Mouse (Mus musculus) limb, embryonic 12.5 days (tissue): ENCODE data around the gene Cdh4. TPM values are rescaled to one million over a fixed set of nuclear protein-coding genes. Genes with fewer than 3 reads are reported as not detected.

Source experiments
- ATAC-seq: fragments of 200-750 bp; cut with Nextera tagmentation; 2 replicates; pipeline ENCODE4 v1.8.0; 2017; ENCODE audit warnings: low read depth, moderate TSS enrichment; ENCODE audit not compliant: insufficient number of reproducible peaks, insufficient read depth, low FRiP score, low TSS enrichment
- H3K27ac ChIP-seq: fragments of 300-500 bp; sonication (generic); 2 replicates; pipeline ENCODE4 v1.5.1; 2016; ENCODE audit warnings: mild to moderate bottlenecking, moderate library complexity
- H3K27me3 ChIP-seq: fragments of 300-500 bp; sonication (generic); 2 replicates; pipeline ENCODE4 v1.6.1; 2016; ENCODE audit warnings: mild to moderate bottlenecking, moderate library complexity
- H3K36me3 ChIP-seq: fragments of 300-500 bp; sonication (generic); 2 replicates; pipeline ENCODE4 v1.6.1; 2016; ENCODE audit warnings: mild to moderate bottlenecking, moderate library complexity
- H3K4me1 ChIP-seq: fragments of 300-500 bp; sonication (generic); replicated peaks from 2 replicates; pipeline ENCODE4 v1.6.1; 2016
- H3K4me2 ChIP-seq: fragments of 300-500 bp; sonication (generic); 2 replicates; pipeline ENCODE4 v1.6.1; 2016; ENCODE audit warnings: mild to moderate bottlenecking, moderate library complexity
- H3K4me3 ChIP-seq: fragments of 300-500 bp; sonication (generic); replicated peaks from 2 replicates; pipeline ENCODE4 v1.5.1; 2016; ENCODE audit warnings: mild to moderate bottlenecking
- H3K9ac ChIP-seq: fragments of 300-500 bp; sonication (generic); replicated peaks from 2 replicates; pipeline ENCODE4 v1.6.1; 2016; ENCODE audit warnings: mild to moderate bottlenecking, moderate library complexity
- H3K9me3 ChIP-seq: fragments of 300-500 bp; sonication (generic); 2 replicates; pipeline ENCODE4 v1.6.1; 2016; ENCODE audit warnings: mild to moderate bottlenecking, moderate library complexity
- WGBS: fragments of 180-500 bp; shearing (Covaris S2); methylation state at CpG from one replicate; pipeline ENCODE4 v1.1.7; 2016; 5-methylcytosine and 5-hydroxymethylcytosine counted together
- polyA plus RNA-seq: library from polyadenylated mRNA; unstranded; fragments of >200 nt; fragmentation: Nextera tagmentation; extraction: Ambion mirVana; gene quantifications from 2 replicates; pipeline ENCODE4 v1.2.1, GENCODE M21; 2016

Gene Cdh4
- 9.3 and 10.5 TPM in 2 replicates for polyA plus RNA-seq

DNA sequence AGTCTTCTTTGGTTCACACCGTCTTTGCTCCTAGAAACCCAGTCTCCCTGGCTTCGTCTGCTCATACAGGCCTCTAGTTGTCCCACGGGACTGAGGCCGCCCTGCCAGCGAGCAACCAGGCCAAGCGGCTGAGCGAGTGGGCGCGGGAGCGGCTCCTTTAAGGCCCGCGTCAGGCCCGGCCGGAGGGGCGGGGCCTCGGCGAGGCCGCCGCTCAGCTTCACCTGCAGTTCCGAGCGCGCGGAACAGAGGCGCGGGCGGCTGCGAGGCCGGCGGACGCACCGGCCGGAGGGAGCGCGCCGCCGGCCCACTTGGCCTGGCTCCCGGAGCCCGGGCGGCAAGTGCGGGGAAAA is at the start of gene Cdh4:
Gene Cdh4, plus strand, starts transcription at position 241 of the 350 bp plus-strand sequence.
- peaks cover 23% of the 10 kb centered on the region for H3K4me1 ChIP-seq
- no peaks in the 10 kb centered on the region for H3K36me3 ChIP-seq
- H3K27ac ChIP-seq: peak within 1 kb of the TSS; percentile 41; the same call in 1 of the 2 replicates
- ATAC-seq: peak; percentile 80
- H3K4me2 ChIP-seq: peak within 1 kb of the TSS; percentile 96
- no peaks in the 10 kb centered on the region for H3K9me3 ChIP-seq
- peak within 1 kb of the TSS; percentile 71 for H3K4me3 ChIP-seq
- 1% methylated on average over 40 of the region's 40 CpGs for WGBS
- peaks cover 54% of the 10 kb centered on the region for H3K27me3 ChIP-seq
- peak within 1 kb of the TSS; percentile 70 for H3K9ac ChIP-seq

- peaks cover 8% of the 10 kb centered on the region; the same call in 1 of the 2 replicates for H3K4me1 ChIP-seq
- 56% methylated on average over 5 of the region's 5 CpGs for WGBS
- no peak overlapping the region for H3K9ac ChIP-seq
- no peak overlapping the region for H3K4me2 ChIP-seq
- 0 out of 2 replicates have a peak, but pooled peaks have one; percentile 54 for ATAC-seq
- H3K9me3 ChIP-seq: no peaks in the 10 kb centered on the region
- no peaks in the 10 kb centered on the region for H3K27me3 ChIP-seq
- no peaks in the 10 kb centered on the region for H3K36me3 ChIP-seq
- no peak overlapping the region for H3K4me3 ChIP-seq
- no peak overlapping the region for H3K27ac ChIP-seq
Measured at GRCm38 (mm10) chr2:179395442-179395841, 46.8 kb upstream of the Cdh4 start.

- Histone ChIP-seq H3K9ac (no peak overlapping the region), H3K9me3 (no peaks in the 10 kb centered on the region), H3K27me3 (no peaks in the 10 kb centered on the region), H3K4me2 (no peak overlapping the region), H3K4me1 (peaks cover 2% of the 10 kb centered on the region; the same call in 1 of the 2 replicates), H3K36me3 (no peaks in the 10 kb centered on the region), H3K27ac (no peak overlapping the region), H3K4me3 (no peak overlapping the region)
- no peak for ATAC-seq
- WGBS: 77% methylated on average over 14 of the region's 14 CpGs
Measured at GRCm38 (mm10) chr2:179399645-179400249, 42.5 kb upstream of the Cdh4 start.

DNA sequence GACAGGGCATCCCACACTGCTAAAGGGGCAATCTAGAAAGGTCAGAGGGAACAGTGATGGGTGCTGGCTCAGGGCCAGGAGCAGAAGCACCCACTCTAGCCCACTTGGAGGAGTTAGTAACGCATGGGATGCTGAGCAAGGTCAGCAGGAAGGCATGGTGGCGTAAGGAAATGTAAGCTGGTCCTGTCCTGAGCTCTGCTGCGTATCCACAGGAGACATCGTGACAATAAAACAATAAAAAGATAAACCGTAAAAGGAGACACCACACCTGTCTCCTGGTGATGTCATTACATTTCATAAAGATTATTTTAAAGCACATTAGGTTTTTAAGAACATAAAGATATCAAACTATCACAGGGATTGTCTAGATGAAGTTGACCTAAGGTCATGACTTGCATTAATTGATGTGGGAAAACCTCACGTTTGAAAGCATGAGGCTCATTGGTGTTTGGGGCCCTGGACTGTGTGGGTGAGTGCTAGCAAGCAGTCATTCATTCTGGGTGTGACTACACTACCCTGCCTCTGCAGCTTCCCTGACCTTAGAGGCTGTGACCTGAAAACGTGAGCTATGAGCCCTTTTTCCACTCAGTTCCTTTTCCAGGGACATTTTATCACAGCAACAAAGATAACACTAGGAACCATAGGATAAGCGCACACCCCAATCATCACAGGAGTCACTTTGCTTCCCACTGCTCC is 31.2 kb upstream of the Cdh4 start:
- H3K36me3 ChIP-seq: no peaks in the 10 kb centered on the region
- no peak for ATAC-seq
- H3K4me2 ChIP-seq: no peak overlapping the region
- H3K4me1 ChIP-seq: peaks cover 15% of the 10 kb centered on the region
- 67% methylated on average over 8 of the region's 8 CpGs for WGBS
- no peak overlapping the region for H3K4me3 ChIP-seq
- H3K9me3 ChIP-seq: no peaks in the 10 kb centered on the region
- H3K27me3 ChIP-seq: no peaks in the 10 kb centered on the region
- H3K27ac ChIP-seq: no peak overlapping the region
- H3K9ac ChIP-seq: no peak overlapping the region

DNA sequence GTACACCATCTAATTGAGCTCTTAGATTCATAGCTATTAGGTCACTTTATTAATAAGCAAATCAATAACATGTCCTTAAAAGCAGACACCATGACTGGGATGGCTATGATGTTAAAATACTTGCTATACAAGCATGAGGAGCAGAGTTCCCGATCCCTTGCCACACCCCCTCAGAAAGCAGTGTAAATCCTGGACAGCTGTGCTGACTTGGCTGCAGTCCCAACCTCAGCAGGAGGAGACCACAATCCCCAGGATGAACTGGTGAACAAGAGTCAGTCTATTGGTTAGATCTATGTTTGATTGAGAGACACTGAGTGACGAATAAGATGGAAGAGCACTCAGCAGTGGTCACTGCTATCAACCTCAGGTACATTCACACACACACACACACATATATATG is 29.3 kb upstream of the Cdh4 start:
- no peak overlapping the region for H3K4me3 ChIP-seq
- H3K27me3 ChIP-seq: no peaks in the 10 kb centered on the region
- no peak overlapping the region for H3K4me2 ChIP-seq
- H3K36me3 ChIP-seq: no peaks in the 10 kb centered on the region
- no peak overlapping the region for H3K9ac ChIP-seq
- ATAC-seq: no peak
- 44% methylated on average over 2 of the region's 2 CpGs for WGBS
- H3K27ac ChIP-seq: no peak overlapping the region
- H3K4me1 ChIP-seq: peaks cover 23% of the 10 kb centered on the region
- no peaks in the 10 kb centered on the region for H3K9me3 ChIP-seq

- 85% methylated on average over 11 of the region's 11 CpGs for WGBS
- Histone ChIP-seq H3K36me3 (no peaks in the 10 kb centered on the region), H3K27ac (no peak overlapping the region), H3K4me1 (peaks cover 23% of the 10 kb centered on the region), H3K27me3 (no peaks in the 10 kb centered on the region), H3K4me3 (no peak overlapping the region), H3K9ac (no peak overlapping the region), H3K9me3 (no peaks in the 10 kb centered on the region), H3K4me2 (no peak overlapping the region)
- no peak for ATAC-seq
Measured at GRCm38 (mm10) chr2:179414253-179414652, 28.0 kb upstream of the Cdh4 start.

- no peak overlapping the region for H3K4me3 ChIP-seq
- no peaks in the 10 kb centered on the region for H3K36me3 ChIP-seq
- H3K27ac ChIP-seq: no peak overlapping the region
- H3K9ac ChIP-seq: no peak overlapping the region
- WGBS: 91% methylated on average over 9 of the region's 9 CpGs
- H3K9me3 ChIP-seq: no peaks in the 10 kb centered on the region
- peaks cover 23% of the 10 kb centered on the region for H3K4me1 ChIP-seq
- no peak overlapping the region for H3K4me2 ChIP-seq
- no peaks in the 10 kb centered on the region for H3K27me3 ChIP-seq
- ATAC-seq: no peak
Measured at GRCm38 (mm10) chr2:179414704-179415103, 27.5 kb upstream of the Cdh4 start.

GRCm38 (mm10) chr2:179415892-179416403 is 26.3 kb upstream of the Cdh4 start:
- Histone ChIP-seq H3K36me3 (no peaks in the 10 kb centered on the region), H3K4me3 (no peak overlapping the region), H3K4me1 (peaks cover 23% of the 10 kb centered on the region), H3K27ac (peak overlapping the region; percentile 77), H3K4me2 (peak overlapping the region; percentile 15; the same call in 1 of the 2 replicates), H3K9ac (no peak overlapping the region), H3K9me3 (no peaks in the 10 kb centered on the region), H3K27me3 (no peaks in the 10 kb centered on the region)
- 44% methylated on average over 8 of the region's 8 CpGs for WGBS
- ATAC-seq: 0 out of 2 replicates have a peak, but pooled peaks have one; percentile 34

GRCm38 (mm10) chr2:179416587-179417227 is 25.5 kb upstream of the Cdh4 start:
- Histone ChIP-seq H3K27ac (peak overlapping the region; percentile 62; the same call in 1 of the 2 replicates), H3K27me3 (no peaks in the 10 kb centered on the region), H3K9ac (no peak overlapping the region), H3K9me3 (no peaks in the 10 kb centered on the region), H3K4me1 (peaks cover 23% of the 10 kb centered on the region), H3K4me2 (no peak overlapping the region), H3K36me3 (no peaks in the 10 kb centered on the region), H3K4me3 (no peak overlapping the region)
- WGBS: 47% methylated on average over 16 of the region's 16 CpGs
- ATAC-seq: no peak

DNA sequence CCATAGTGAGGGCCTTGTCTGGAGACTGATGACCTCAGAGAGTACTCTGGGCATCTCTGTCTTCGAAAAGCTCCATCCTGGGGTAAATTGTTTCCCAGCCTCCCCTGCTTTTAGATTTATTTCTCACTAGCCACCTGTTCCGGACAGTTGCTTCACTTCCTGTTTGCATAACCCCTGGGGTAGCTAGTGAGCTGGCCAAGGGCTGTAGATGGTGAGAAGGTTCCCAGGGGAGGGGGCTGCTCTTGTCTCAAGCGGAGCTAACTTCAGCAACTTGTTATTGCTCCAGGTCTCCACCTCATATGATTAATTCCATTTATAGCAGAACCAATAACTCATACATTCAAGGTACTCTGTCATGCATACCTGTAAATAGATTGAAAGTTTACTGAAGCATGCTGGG is 16.6 kb upstream of the Cdh4 start:
- no peaks in the 10 kb centered on the region for H3K36me3 ChIP-seq
- WGBS: 66% methylated on average over 3 of the region's 3 CpGs
- ATAC-seq: no peak
- H3K9me3 ChIP-seq: no peaks in the 10 kb centered on the region
- H3K4me1 ChIP-seq: 0 out of 2 replicates have a peak, but pooled peaks cover 4% of the 10 kb centered on the region
- H3K9ac ChIP-seq: no peak overlapping the region
- H3K27me3 ChIP-seq: no peaks in the 10 kb centered on the region
- no peak overlapping the region for H3K4me3 ChIP-seq
- no peak overlapping the region for H3K27ac ChIP-seq
- no peak overlapping the region for H3K4me2 ChIP-seq

DNA sequence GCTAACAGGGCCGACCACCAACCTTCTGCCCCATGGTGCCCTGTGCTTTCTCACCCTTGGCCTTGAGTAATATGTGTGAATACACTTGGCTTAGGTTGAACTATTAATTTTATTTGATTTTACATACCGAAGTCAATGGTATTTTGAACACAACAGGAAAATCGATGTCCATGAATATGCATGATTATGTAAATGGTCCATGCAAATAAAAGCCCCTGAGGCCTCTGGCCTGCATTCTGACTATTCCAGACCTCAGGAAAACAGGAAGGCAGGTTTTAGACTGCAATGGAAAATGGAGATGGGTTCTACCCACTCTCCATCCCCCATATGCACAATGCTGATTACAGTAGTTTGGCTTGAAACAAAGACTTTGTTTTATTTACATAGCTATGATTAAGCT is 13.3 kb upstream of the Cdh4 start:
- H3K4me3 ChIP-seq: no peak overlapping the region
- no peak for ATAC-seq
- H3K4me1 ChIP-seq: 0 out of 2 replicates have a peak, but pooled peaks cover 4% of the 10 kb centered on the region
- no peak overlapping the region for H3K4me2 ChIP-seq
- 79% methylated on average over 3 of the region's 3 CpGs for WGBS
- H3K27me3 ChIP-seq: no peaks in the 10 kb centered on the region
- no peaks in the 10 kb centered on the region for H3K9me3 ChIP-seq
- no peak overlapping the region for H3K9ac ChIP-seq
- no peaks in the 10 kb centered on the region for H3K36me3 ChIP-seq
- H3K27ac ChIP-seq: no peak overlapping the region
